Mouse (Mus musculus): Measurements from ENCODE around the gene Mis18bp1. TPM values are rescaled to one million over a fixed set of nuclear protein-coding genes. Genes with fewer than 3 reads are reported as not detected.
A peak's percentile ranks its signal among the peaks of the same experiment; 100 is the strongest.
"Not testable (repeated sequence)": the region's sequence is repeated elsewhere in the genome, so short reads cannot be mapped to it uniquely, and the experiment has no call there.

Gene Mis18bp1
- polyA plus RNA-seq, 1 experiment = 0.22 TPM

DNA sequence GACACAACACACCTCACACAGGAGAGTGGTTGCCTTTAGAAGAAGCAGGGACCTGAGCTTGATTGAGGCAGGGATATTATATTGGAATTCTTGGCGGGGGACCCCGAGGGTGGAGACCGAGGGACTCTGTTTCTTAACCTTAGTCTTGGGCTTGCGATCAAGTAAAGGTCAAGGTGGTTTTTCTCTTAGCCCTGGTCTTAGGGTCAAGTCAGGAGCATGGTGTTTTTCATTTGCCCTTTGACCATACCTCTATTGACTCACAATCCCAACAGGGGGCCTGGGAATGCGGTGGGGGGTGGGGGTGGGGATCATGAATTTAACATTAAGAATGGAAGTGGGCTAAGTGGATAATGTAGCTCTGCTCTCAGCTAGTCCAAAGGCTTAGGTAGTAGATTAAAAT lies 1.3 kb upstream of the Mis18bp1 start:
- Histone ChIP-seq H3K4me3 (ENCODE audit: low read depth, low read length) (no peak overlapping the region), H3K27me3 (ENCODE audit: control insufficient read depth, insufficient read depth, low read length) (no peaks in the 10 kb centered on the region), H3K27ac (ENCODE audit: insufficient read depth, low read depth, low read length) (no peak overlapping the region), H3K4me1 (ENCODE audit: control insufficient read depth, insufficient read depth, insufficient read length, low read length) (peaks cover 3% of the 10 kb centered on the region; the same call in 1 of the 2 replicates), H3K36me3 (ENCODE audit: control insufficient read depth, insufficient read depth, low read length) (no peaks in the 10 kb centered on the region)
- WGBS = 91% methylated on average over 5 of the region's 5 CpGs
- TF ChIP-seq POLR2A (IDR thresholded peaks at IDR 0.05; ENCODE audit: low read depth, low read length) (no peak), CTCF (IDR thresholded peaks at IDR 0.05; ENCODE audit: extremely low read depth, insufficient read length, insufficient replicate concordance, low read depth, low read length) (no peak)

DNA sequence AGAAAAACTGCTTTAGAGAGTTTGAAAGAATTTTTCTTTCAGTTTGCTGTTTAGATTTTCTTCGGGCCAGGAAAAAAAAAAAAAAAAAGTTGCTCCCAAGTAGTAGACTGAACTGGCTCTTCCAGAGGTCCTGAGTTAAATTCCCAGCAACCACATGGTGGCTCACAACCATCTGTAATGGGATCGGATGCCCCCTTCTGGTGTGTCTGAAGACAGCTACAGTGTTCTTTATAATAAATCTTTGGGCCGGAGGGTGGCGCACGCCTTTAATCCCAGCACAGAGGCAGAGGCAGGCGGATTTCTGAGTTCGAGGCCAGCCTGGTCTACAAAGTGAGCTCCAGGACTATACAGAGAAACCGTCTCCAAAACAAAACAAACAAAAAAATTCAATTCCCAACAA lies 555 bp upstream of the Mis18bp1 start:
- not testable (repeated sequence) for H3K36me3 ChIP-seq (ENCODE audit: control insufficient read depth, insufficient read depth, low read length); H3K27me3 ChIP-seq (ENCODE audit: control insufficient read depth, insufficient read depth, low read length); H3K4me1 ChIP-seq (ENCODE audit: control insufficient read depth, insufficient read depth, insufficient read length, low read length)
- Histone ChIP-seq H3K4me3 (ENCODE audit: low read depth, low read length) (peak overlapping the region; percentile 92), H3K27ac (ENCODE audit: insufficient read depth, low read depth, low read length) (peak overlapping the region; percentile 88)
- WGBS = 12% methylated on average over 8 of the region's 8 CpGs
- TF ChIP-seq CTCF (IDR thresholded peaks at IDR 0.05; ENCODE audit: extremely low read depth, insufficient read length, insufficient replicate concordance, low read depth, low read length) = peak; percentile 56; the same call in 1 of the 2 replicates

DNA sequence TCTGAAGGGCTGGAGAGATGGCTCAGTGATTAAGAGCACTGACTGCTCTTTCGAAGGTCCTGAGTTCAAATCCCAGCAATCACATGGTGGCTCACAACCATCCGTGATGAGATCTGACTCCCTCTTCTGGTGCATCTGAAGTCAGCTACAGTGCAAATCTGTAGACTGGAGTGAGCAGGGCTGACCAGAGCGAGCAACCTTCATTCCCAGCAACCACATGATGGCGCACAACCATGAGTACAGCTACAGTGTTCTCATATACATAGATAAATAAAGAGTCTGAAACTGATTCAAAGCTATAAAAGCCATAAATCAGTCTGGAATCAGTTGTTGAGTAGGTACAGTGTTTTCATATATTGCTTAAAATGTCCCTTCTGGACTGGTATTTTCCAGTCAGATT lies 36.3 kb downstream of the Mis18bp1 start:
- H3K4me1 ChIP-seq (ENCODE audit: control insufficient read depth, insufficient read depth, insufficient read length, low read length); H3K36me3 ChIP-seq (ENCODE audit: control insufficient read depth, insufficient read depth, low read length); H3K27me3 ChIP-seq (ENCODE audit: control insufficient read depth, insufficient read depth, low read length); H3K4me3 ChIP-seq (ENCODE audit: low read depth, low read length); H3K27ac ChIP-seq (ENCODE audit: insufficient read depth, low read depth, low read length): not testable (repeated sequence)
- WGBS = 96% methylated on average over 4 of the region's 4 CpGs

DNA sequence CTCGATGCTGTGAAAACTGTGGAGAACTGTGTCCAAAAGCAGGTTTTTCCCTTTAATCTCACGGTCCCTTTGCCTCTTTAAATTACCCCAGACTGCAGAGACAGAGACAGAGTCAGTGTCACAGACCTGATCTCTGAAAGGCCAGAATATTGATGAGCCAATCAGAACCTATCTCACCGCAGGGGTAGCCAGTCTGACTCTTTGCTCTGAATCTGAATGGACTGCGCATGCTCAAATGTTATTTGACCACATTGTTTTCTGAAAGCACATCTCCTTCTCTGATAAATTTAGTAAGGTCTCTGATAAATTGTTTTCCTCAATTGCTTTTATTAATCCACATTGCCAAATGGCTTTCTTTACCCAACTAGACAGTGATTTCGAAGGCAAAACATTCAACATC lies 53.0 kb downstream of the Mis18bp1 start:
- no peak overlapping the region for H3K27ac ChIP-seq (ENCODE audit: insufficient read depth, low read depth, low read length)
- H3K4me1 ChIP-seq (ENCODE audit: control insufficient read depth, insufficient read depth, insufficient read length, low read length) = no peaks in the 10 kb centered on the region
- H3K4me3 ChIP-seq (ENCODE audit: low read depth, low read length) = no peak overlapping the region
- TF ChIP-seq POLR2A (IDR thresholded peaks at IDR 0.05; ENCODE audit: low read depth, low read length) (no peak), CTCF (IDR thresholded peaks at IDR 0.05; ENCODE audit: extremely low read depth, insufficient read length, insufficient replicate concordance, low read depth, low read length) (no peak)
- no peaks in the 10 kb centered on the region for H3K27me3 ChIP-seq (ENCODE audit: control insufficient read depth, insufficient read depth, low read length)
- peaks cover 16% of the 10 kb centered on the region for H3K36me3 ChIP-seq (ENCODE audit: control insufficient read depth, insufficient read depth, low read length)
- 95% methylated on average over 5 of the region's 5 CpGs for WGBS

DNA sequence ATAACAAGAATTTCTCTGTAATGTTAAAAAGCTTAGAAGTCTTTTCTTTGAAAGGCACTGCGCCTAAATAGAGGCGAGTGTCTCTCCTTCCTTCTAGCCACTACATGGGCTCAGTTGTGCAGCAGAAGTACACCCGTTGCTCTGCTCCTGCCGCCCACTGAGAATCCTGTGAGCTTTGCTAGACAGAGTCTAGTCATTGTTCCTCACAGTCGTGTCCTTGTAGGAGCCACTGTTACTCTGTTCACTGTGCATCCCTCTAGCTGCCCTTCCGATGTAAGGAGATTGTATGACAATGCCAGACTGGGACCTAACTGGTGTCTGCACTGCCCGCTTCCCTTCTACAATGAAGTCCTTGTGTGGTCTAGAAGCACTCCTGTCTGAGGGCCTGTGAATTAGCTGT lies 53.4 kb downstream of the Mis18bp1 start:
- Histone ChIP-seq H3K4me1 (ENCODE audit: control insufficient read depth, insufficient read depth, insufficient read length, low read length) (no peaks in the 10 kb centered on the region), H3K27ac (ENCODE audit: insufficient read depth, low read depth, low read length) (no peak overlapping the region), H3K36me3 (ENCODE audit: control insufficient read depth, insufficient read depth, low read length) (peaks cover 16% of the 10 kb centered on the region), H3K27me3 (ENCODE audit: control insufficient read depth, insufficient read depth, low read length) (no peaks in the 10 kb centered on the region), H3K4me3 (ENCODE audit: low read depth, low read length) (no peak overlapping the region)
- WGBS = 92% methylated on average over 7 of the region's 7 CpGs
- no peak for TF ChIP-seq POLR2A (IDR thresholded peaks at IDR 0.05; ENCODE audit: low read depth, low read length)
- no peak for TF ChIP-seq CTCF (IDR thresholded peaks at IDR 0.05; ENCODE audit: extremely low read depth, insufficient read length, insufficient replicate concordance, low read depth, low read length)

DNA sequence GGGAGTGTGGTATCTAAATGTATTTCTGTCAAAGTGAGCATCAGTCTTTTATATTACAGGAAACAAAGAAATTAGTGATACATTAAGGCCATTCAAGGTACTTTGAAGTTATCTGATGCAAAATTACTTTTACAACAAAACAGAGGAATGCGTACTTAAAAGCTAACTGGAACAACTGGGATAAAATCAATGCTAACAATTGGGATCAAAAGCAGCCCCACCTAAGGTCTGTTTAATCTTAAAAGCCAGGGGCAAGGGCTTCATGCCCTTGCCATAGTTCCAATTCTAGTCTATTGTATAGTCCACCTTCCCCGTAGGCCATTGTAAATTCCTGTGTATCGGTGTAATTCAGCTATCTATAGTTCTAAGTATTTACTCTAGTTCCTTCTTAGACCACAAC lies 57.4 kb downstream of the Mis18bp1 start:
- H3K27ac ChIP-seq (ENCODE audit: insufficient read depth, low read depth, low read length) = not testable (repeated sequence)
- 83% methylated on average over 3 of the region's 3 CpGs for WGBS

DNA sequence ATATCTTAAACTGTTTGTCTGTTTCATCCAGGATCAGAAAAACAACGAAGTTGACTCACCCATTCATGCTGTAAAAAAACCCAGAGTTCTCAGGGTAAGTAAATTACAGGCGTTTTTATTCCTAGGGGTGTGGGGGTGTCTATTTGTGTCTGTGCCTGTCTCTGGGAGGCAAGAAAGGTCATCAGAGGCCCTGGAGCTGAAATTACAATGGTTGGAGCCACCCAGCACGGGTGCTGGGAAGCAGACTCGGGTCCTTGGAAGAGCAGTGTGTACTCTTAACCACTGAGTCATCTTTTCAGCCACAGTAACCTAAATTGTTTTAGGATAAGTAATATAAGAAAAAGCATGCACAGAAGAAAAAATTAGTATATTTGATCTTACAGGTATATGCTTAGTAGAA lies 58.5 kb downstream of the Mis18bp1 start:
- TF ChIP-seq POLR2A (IDR thresholded peaks at IDR 0.05; ENCODE audit: low read depth, low read length) (no peak), CTCF (IDR thresholded peaks at IDR 0.05; ENCODE audit: extremely low read depth, insufficient read length, insufficient replicate concordance, low read depth, low read length) (no peak)
- Histone ChIP-seq H3K4me3 (ENCODE audit: low read depth, low read length) (no peak overlapping the region), H3K4me1 (ENCODE audit: control insufficient read depth, insufficient read depth, insufficient read length, low read length) (no peaks in the 10 kb centered on the region), H3K36me3 (ENCODE audit: control insufficient read depth, insufficient read depth, low read length) (peaks cover 8% of the 10 kb centered on the region), H3K27ac (ENCODE audit: insufficient read depth, low read depth, low read length) (no peak overlapping the region), H3K27me3 (ENCODE audit: control insufficient read depth, insufficient read depth, low read length) (no peaks in the 10 kb centered on the region)
- WGBS = 80% methylated on average over 4 of the region's 4 CpGs

More for the DNA sequence above, 57.4 kb downstream of the Mis18bp1 start:
- H3K4me3 ChIP-seq (ENCODE audit: low read depth, low read length); H3K27me3 ChIP-seq (ENCODE audit: control insufficient read depth, insufficient read depth, low read length); H3K4me1 ChIP-seq (ENCODE audit: control insufficient read depth, insufficient read depth, insufficient read length, low read length): not testable (repeated sequence)
- peaks cover 10% of the 10 kb centered on the region for H3K36me3 ChIP-seq (ENCODE audit: control insufficient read depth, insufficient read depth, low read length)

DNA sequence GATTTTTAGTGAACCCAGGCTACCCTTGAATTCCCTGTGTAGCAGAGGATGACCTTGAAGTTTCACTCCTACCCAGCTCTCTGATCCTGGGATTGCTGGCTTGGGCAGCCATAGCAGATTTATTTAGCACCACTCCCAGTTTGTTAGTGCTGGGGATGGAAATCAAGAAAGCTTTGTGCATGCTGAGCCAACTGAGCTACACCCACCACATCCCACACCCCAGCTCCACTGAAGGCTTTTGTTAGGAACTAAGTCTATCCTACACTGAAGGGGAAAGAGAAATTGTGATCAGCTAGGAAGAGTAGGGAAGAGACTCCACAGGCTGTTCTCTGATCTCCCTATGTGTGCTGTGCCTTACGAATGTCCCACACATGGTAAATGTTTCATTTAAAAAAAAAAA lies 59.6 kb downstream of the Mis18bp1 start:
- Histone ChIP-seq H3K4me3 (ENCODE audit: low read depth, low read length) (no peak overlapping the region), H3K27ac (ENCODE audit: insufficient read depth, low read depth, low read length) (no peak overlapping the region), H3K36me3 (ENCODE audit: control insufficient read depth, insufficient read depth, low read length) (peaks cover 3% of the 10 kb centered on the region; the same call in 1 of the 2 replicates), H3K27me3 (ENCODE audit: control insufficient read depth, insufficient read depth, low read length) (no peaks in the 10 kb centered on the region), H3K4me1 (ENCODE audit: control insufficient read depth, insufficient read depth, insufficient read length, low read length) (no peaks in the 10 kb centered on the region)
- 95% methylated on average over 1 of the region's 1 CpGs for WGBS
- TF ChIP-seq CTCF (IDR thresholded peaks at IDR 0.05; ENCODE audit: extremely low read depth, insufficient read length, insufficient replicate concordance, low read depth, low read length) = no peak
- TF ChIP-seq POLR2A (IDR thresholded peaks at IDR 0.05; ENCODE audit: low read depth, low read length) = no peak
